Mouse (Mus musculus) spleen, adult 10 weeks (tissue): ENCODE results near the gene Cacna1a. TPM values are rescaled to one million over a fixed set of nuclear protein-coding genes. Genes with fewer than 3 reads are reported as not detected.

Source experiments
- polyA plus RNA-seq: library from polyadenylated mRNA; stranded (reverse); fragments of 350-450 nt; fragmentation: Illumina TruSeq; extraction: RNeasy Lipid Tissue Mini Kit (QIAGEN cat#74804); gene quantifications from one replicate; pipeline ENCODE4 v1.2.3, GENCODE M21; 2015; ENCODE audit warnings: low replicate concordance; ENCODE audit not compliant: insufficient read depth

Cacna1a gene
- polyA plus RNA-seq, result 1.6 TPM

DNA sequence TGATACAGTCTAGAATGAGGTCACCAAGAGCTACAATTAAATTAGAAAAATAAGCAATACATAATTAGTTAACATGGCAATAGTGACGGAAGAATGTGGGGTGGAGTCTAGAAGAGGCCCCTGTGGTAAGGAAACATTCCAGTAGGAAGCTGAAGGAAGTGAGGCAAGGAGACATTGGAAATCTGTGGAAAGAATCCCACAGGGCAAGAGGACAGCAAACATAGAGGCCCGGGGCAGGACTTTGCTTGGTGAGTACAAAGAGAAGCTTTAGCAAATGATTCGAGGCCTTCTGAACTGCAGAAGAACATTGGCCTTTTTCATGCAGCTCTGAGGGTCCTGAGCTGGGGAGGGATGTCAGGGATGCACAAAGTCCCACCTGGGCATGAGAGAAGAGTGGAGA lies at the start of gene Cacna1a:
Gene Cacna1a (plus strand): TSS at position 166 of the 400 bp plus-strand sequence.

DNA sequence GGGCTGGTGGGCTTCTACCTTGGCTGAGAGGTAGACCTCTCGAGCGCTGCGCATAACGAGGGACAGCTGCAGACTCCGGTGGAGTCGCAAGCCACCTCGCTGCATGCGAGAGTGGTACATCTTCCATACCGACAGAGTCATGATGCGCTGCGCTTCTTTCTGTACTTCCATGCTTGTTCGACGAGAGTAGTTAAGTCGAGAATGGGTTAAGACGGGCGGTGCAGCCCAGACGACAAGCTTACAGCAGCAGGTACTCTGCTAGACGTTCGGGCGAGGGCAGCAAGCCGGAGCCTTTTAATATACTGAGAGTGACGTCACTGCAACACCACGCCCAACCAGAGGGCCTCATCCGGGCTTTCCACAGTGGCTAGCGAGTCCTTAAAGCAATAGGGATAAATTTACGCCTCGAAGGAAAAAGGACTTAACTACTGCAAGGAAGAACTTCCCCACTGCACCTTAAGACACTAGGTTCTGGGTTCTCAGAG lies 274.4 kb downstream of the Cacna1a start, which contains the start of gene Ier2:
Gene Ier2 (minus strand): TSS at position 272 of the 485 bp plus-strand sequence.

DNA sequence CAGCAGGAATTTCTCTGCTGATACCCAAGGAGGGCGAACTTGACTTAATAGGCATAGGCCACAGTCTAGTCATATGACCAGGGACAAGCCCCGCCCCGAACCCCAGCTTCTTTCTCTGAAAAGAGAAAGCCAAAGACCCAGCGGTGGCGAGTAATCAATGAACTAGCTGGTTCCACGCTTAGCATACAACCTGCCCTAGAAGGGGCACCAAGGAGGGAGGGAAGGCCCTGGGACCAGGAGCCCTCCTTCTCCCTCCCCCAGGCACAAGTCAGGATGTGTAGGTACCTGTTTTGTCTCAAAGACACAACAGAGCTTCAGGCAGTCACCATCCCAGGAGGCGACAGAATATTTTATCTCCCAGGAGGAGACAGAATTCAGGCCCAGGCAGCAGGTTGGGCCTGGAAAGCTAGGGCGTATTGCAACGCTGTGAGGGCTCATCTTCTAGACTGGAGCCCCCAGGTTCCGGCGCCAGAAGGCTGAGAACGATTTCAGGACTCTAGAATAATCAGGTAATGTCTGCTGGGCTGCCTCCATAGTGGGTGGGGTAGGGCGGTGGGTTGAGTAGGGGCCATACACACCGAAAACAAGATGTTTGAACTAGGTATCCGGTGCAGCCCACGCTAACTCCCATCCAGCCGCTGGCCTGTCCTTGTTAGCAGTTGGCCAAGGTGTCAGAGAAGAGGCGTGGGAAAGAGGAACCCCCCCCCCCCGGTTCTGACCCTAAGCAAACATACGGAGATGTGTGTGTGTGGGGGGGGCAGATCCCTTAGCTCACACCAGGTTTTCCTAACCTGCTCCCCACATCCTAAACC lies 298.2 kb downstream of the Cacna1a start, which contains the start of gene Trmt1:
Gene Trmt1 (plus strand): TSS at position 117 of the 812 bp plus-strand sequence.

DNA sequence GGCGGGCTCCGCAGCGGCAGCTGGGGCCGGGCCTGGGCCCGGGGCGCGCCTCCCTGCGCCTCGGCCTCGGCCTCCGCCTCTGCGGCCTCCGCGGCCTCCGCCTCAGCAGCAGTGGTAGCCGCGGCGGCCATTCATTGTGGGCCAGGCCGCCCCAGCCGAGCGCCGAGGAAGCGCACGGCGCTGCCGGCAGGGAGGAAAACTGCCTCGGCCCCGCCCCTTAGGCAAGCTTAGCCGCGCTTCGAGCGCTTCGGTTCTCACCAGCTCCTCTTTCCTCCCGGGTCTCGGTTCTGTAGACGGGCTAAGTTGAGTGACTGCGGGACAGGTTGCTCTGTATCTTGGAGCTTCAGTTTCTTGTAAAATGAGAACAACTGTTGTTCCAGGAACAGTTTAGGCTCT lies 299.5 kb downstream of the Cacna1a start, which contains the start of gene Nacc1:
Gene Nacc1 (minus strand): TSS at position 158 of the 396 bp plus-strand sequence.

Other genes with a start within 250 kb of the Cacna1a start
- 5.1 TPM for gene Cc2d1a, start 240.5 kb upstream of the Cacna1a start, polyA plus RNA-seq
- gene 4930432K21Rik, start 240.4 kb upstream of the Cacna1a start, polyA plus RNA-seq, result 0.68 TPM
- gene Nanos3, start 203.2 kb upstream of the Cacna1a start, polyA plus RNA-seq, result not detected
- 1.9 TPM for gene Zswim4, start 151.4 kb upstream of the Cacna1a start, polyA plus RNA-seq
- gene D8Ertd738e, start 138.7 kb upstream of the Cacna1a start, polyA plus RNA-seq, result 66.9 TPM
- gene Mri1, start 131.1 kb upstream of the Cacna1a start, polyA plus RNA-seq, result 18.2 TPM
- 21.0 TPM for gene Ccdc130, start 118.1 kb upstream of the Cacna1a start, polyA plus RNA-seq